Mouse (Mus musculus) stomach, embryonic 15.5 days (tissue): ENCODE data around the gene Vmn2r7. TPM values are rescaled to one million over a fixed set of nuclear protein-coding genes. Genes with fewer than 3 reads are reported as not detected.
"Not testable (repeated sequence)": the region's sequence is repeated elsewhere in the genome, so short reads cannot be mapped to it uniquely, and the experiment has no call there.

ENCODE experiments used
- ATAC-seq: fragments of 200-750 bp; cut with Nextera tagmentation; 2 replicates; pipeline ENCODE4 v1.8.0; 2017; ENCODE audit warnings: low read depth, moderate number of reproducible peaks, moderate TSS enrichment; ENCODE audit not compliant: insufficient read depth, low FRiP score
- H3K27ac ChIP-seq: fragments of 300-500 bp; sonication (generic); 2 replicates; pipeline ENCODE4 v1.5.1; 2015; ENCODE audit warnings: mild to moderate bottlenecking, inconsistent platforms
- H3K27me3 ChIP-seq: fragments of 300-500 bp; sonication (generic); replicated peaks from 2 replicates; pipeline ENCODE4 v1.6.1; 2015; ENCODE audit warnings: inconsistent platforms
- H3K36me3 ChIP-seq: fragments of 300-500 bp; sonication (generic); 2 replicates; pipeline ENCODE4 v1.6.1; 2015; ENCODE audit warnings: inconsistent platforms
- H3K4me1 ChIP-seq: fragments of 300-500 bp; sonication (generic); 2 replicates; pipeline ENCODE4 v1.6.1; 2015; ENCODE audit warnings: inconsistent platforms
- H3K4me2 ChIP-seq: fragments of 300-500 bp; sonication (generic); 2 replicates; pipeline ENCODE4 v1.6.1; 2015; ENCODE audit warnings: mild to moderate bottlenecking, inconsistent platforms
- H3K4me3 ChIP-seq: fragments of 300-500 bp; sonication (generic); replicated peaks from 2 replicates; pipeline ENCODE4 v1.5.1; 2015; ENCODE audit warnings: inconsistent platforms
- H3K9ac ChIP-seq: fragments of 300-500 bp; sonication (generic); 2 replicates; pipeline ENCODE4 v1.6.1; 2015; ENCODE audit warnings: inconsistent platforms
- H3K9me3 ChIP-seq: fragments of 300-500 bp; sonication (generic); 2 replicates; pipeline ENCODE4 v1.6.1; 2016; ENCODE audit warnings: inconsistent platforms
- WGBS: fragments of 180-500 bp; shearing (Covaris S2); methylation state at CpG from one replicate; pipeline ENCODE4 v1.1.7; 2015; 5-methylcytosine and 5-hydroxymethylcytosine counted together
- polyA plus RNA-seq: library from polyadenylated mRNA; unstranded; fragments of >200 nt; fragmentation: Nextera tagmentation; extraction: Ambion mirVana; gene quantifications from 2 replicates; pipeline ENCODE4 v1.2.1, GENCODE M21; 2015

The Vmn2r7 gene
- not detected in 2 replicates for polyA plus RNA-seq

DNA sequence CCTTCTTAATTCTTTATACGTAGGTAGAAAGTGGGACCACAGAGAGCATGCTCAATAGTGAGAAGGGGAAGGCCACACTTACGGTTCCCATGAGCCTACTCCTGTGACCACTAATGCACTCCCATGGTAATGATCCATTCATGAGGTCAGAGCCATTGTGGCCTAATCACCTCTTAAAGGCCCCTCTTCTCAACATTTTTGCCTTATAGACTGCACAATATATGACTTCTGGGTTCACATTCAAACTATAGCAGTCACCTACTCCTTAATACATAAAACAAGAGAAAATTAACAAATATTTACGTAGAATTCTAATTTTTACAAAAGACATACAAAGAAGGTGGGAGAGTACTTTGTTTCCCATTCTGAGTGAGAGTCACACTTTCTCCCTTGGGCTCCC is at the start of gene Vmn2r7:
TSS of gene Vmn2r7 (minus strand) at position 101 of the 400 bp plus-strand sequence.
- 86% methylated on average over 3 of the region's 3 CpGs for WGBS
- H3K27me3 ChIP-seq, H3K36me3 ChIP-seq, H3K4me1 ChIP-seq, H3K4me2 ChIP-seq, H3K9ac ChIP-seq, H3K4me3 ChIP-seq, ATAC-seq, H3K27ac ChIP-seq, H3K9me3 ChIP-seq: not testable (repeated sequence)

GRCm38 (mm10) chr3:64889725-64890124 is 45.2 kb upstream of the Vmn2r7 start:
- Histone ChIP-seq H3K4me3 (no peak overlapping the region), H3K9ac (no peak overlapping the region), H3K9me3 (no peaks in the 10 kb centered on the region), H3K4me2 (no peak overlapping the region), H3K36me3 (no peaks in the 10 kb centered on the region), H3K4me1 (no peaks in the 10 kb centered on the region), H3K27me3 (no peaks in the 10 kb centered on the region), H3K27ac (no peak overlapping the region)
- WGBS: 52% methylated on average over 1 of the region's 1 CpGs
- no peak for ATAC-seq

DNA sequence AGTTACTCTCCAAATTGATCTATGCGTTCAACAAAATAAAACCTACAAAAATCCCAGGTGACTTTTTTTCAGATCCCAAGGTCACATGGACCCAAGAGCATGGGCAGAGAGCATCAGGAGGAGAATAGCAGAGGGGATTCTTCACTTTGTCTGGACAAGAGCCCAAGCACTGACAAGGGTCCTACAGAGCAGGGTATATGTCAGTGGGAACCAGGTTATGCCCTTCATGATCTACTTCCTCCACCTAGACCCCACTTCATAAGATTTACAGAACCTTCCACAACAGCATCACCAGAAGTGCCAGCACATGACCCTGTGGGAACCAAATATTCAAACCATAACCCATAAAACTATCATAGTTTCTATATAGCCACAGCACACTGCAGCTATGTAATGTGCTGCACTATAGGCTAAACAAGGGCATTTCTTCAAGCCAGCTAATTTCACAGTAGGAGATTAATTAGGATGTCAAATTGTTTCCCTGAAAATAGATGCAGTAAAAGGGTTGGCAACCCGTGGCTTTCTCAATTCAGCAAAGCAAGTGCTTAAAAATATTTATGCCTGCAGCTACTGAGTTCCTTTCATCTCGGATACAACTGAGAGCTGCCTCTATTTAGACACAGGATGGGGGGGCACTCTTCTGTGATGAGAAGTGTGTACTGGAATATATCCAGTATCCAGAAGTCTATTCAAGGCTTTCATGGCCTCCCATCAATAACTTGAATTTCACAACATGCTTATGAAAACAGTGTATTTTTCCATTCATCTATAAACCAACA is 33.8 kb upstream of the Vmn2r7 start:
- Histone ChIP-seq H3K4me3 (no peak overlapping the region), H3K27ac (no peak overlapping the region), H3K9me3 (no peaks in the 10 kb centered on the region), H3K9ac (no peak overlapping the region), H3K4me2 (no peak overlapping the region), H3K36me3 (no peaks in the 10 kb centered on the region), H3K4me1 (no peaks in the 10 kb centered on the region), H3K27me3 (no peaks in the 10 kb centered on the region)
- ATAC-seq: no peak
- 53% methylated on average over 3 of the region's 3 CpGs for WGBS

DNA sequence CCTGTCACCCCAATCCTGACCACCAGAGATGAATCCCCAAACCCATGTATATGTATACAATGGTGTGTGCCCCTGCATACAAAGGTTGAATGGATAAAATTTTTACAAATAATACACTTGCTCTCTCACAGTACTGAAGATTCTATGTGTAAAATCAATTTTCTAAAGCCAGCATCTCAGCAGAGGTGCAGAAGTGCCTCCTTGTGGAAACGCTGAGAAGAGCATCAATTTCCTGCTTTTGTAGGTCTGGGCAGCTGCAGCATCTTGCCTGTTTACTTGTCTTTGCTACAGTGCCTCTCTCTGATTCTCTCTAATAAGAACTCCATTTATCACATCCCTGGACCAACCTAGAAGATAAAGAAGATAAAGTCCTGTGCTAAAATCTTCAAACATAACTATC is 32.1 kb upstream of the Vmn2r7 start:
- H3K4me2 ChIP-seq: no peak overlapping the region
- no peaks in the 10 kb centered on the region for H3K27me3 ChIP-seq
- H3K9me3 ChIP-seq: no peaks in the 10 kb centered on the region
- H3K36me3 ChIP-seq: no peaks in the 10 kb centered on the region
- 49% methylated on average over 1 of the region's 1 CpGs for WGBS
- no peaks in the 10 kb centered on the region for H3K4me1 ChIP-seq
- no peak for ATAC-seq
- no peak overlapping the region for H3K4me3 ChIP-seq
- no peak overlapping the region for H3K9ac ChIP-seq
- H3K27ac ChIP-seq: no peak overlapping the region

DNA sequence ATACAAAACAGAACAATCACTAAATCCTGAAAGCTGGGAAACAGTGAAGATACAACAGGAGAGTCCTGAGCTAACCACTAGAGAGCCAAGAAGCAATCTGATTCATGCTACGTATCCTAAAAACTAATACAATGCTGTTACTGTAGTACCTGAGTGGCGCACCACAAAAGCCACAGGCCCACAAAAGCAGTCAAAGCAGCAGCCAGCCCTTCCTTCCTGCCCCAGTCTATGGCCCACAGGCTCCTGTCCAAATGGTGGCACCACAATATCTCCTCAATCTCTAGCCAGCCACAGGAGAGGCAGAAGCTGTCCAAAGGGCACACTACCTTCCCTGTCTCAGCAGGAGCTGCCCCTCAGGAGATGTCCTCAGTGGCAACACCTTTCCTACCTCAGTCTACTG is 1.7 kb downstream of the Vmn2r7 start:
- Histone ChIP-seq H3K9me3 (no peaks in the 10 kb centered on the region), H3K4me2 (no peak overlapping the region), H3K27me3 (no peaks in the 10 kb centered on the region), H3K4me1 (no peaks in the 10 kb centered on the region), H3K36me3 (no peaks in the 10 kb centered on the region), H3K9ac (no peak overlapping the region), H3K27ac (no peak overlapping the region), H3K4me3 (no peak overlapping the region)
- ATAC-seq: no peak
- WGBS: 79% methylated on average over 2 of the region's 2 CpGs

DNA sequence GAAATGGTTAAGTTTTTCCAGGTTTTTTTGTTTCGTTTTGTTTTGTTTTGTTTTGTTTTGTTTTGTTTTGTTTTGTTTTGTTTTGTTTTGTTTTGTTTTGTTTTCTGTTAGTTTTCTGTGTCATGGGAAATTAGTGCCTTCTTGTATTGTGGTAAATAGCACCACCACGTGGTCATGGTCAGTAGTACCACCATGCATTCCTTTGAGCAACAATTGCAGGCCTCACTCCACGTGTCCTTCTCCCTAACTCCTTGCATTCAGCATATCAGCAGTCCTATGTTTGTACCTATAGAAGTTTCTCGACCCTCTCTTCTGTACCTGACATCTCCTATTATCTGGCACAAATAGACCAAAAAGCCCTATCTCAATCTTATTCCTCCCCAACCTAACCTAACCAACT is 2.3 kb downstream of the Vmn2r7 start:
- H3K27me3 ChIP-seq: no peaks in the 10 kb centered on the region
- no peak overlapping the region for H3K4me2 ChIP-seq
- no peak overlapping the region for H3K4me3 ChIP-seq
- 13% methylated on average over 4 of the region's 4 CpGs for WGBS
- H3K9ac ChIP-seq: no peak overlapping the region
- no peaks in the 10 kb centered on the region for H3K9me3 ChIP-seq
- no peaks in the 10 kb centered on the region for H3K36me3 ChIP-seq
- H3K27ac ChIP-seq: no peak overlapping the region
- ATAC-seq: no peak
- H3K4me1 ChIP-seq: no peaks in the 10 kb centered on the region

- WGBS: 88% methylated on average over 1 of the region's 1 CpGs
- Histone ChIP-seq H3K4me1 (no peaks in the 10 kb centered on the region), H3K9me3 (no peaks in the 10 kb centered on the region), H3K4me3 (no peak overlapping the region), H3K27me3 (no peaks in the 10 kb centered on the region), H3K27ac (no peak overlapping the region), H3K4me2 (no peak overlapping the region), H3K9ac (no peak overlapping the region), H3K36me3 (no peaks in the 10 kb centered on the region)
- ATAC-seq: no peak
Measured at GRCm38 (mm10) chr3:64831134-64831533, 13.4 kb downstream of the Vmn2r7 start.

- WGBS: 48% methylated on average over 6 of the region's 6 CpGs
- H3K4me1 ChIP-seq: no peaks in the 10 kb centered on the region
- H3K9me3 ChIP-seq: no peaks in the 10 kb centered on the region
- no peak overlapping the region for H3K4me2 ChIP-seq
- no peak overlapping the region for H3K27ac ChIP-seq
- ATAC-seq: no peak
- H3K27me3 ChIP-seq: no peaks in the 10 kb centered on the region
- H3K9ac ChIP-seq: no peak overlapping the region
- no peaks in the 10 kb centered on the region for H3K36me3 ChIP-seq
- H3K4me3 ChIP-seq: no peak overlapping the region
Measured at GRCm38 (mm10) chr3:64791245-64791591, 53.3 kb downstream of the Vmn2r7 start.

DNA sequence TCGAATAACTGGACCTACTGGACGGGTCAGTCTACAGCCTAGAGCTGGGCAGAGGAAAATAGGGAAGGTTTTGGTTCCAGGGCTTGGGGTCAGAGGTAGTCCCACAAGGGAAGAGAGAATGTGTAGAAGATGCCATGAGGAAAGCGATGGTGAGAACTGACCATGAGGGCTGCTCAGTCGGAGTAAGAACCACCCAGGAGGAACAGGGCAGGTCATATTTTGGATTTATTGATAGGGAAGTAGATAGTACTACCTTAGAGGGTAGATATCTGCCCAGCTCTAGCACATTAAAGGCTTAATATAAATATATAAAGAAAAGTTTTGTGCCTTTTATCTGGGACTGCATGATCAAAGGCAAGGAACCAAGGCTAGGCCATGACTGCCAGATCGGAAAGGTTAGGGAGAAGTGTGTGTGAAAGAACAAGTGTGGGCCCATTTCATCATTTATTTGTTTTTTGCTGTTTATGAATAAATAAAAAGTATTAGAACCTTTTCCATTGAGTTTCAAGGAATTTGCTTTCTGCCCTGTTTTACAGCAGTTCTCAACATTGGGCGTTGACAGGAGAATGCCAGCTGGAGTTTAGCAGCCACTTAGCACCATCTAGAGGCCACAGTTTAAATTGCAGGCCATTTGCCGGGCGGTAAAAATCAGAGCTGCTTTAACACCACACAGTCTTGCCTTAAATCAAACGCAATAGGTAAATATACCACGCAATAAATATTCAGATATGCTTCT is 53.9 kb downstream of the Vmn2r7 start:
- no peaks in the 10 kb centered on the region for H3K9me3 ChIP-seq
- no peaks in the 10 kb centered on the region for H3K4me1 ChIP-seq
- no peaks in the 10 kb centered on the region for H3K36me3 ChIP-seq
- no peaks in the 10 kb centered on the region for H3K27me3 ChIP-seq
- H3K27ac ChIP-seq: no peak overlapping the region
- 50% methylated on average over 10 of the region's 10 CpGs for WGBS
- H3K4me2 ChIP-seq: no peak overlapping the region
- H3K9ac ChIP-seq: no peak overlapping the region
- ATAC-seq: no peak; the same call in 1 of the 2 replicates
- H3K4me3 ChIP-seq: no peak overlapping the region

DNA sequence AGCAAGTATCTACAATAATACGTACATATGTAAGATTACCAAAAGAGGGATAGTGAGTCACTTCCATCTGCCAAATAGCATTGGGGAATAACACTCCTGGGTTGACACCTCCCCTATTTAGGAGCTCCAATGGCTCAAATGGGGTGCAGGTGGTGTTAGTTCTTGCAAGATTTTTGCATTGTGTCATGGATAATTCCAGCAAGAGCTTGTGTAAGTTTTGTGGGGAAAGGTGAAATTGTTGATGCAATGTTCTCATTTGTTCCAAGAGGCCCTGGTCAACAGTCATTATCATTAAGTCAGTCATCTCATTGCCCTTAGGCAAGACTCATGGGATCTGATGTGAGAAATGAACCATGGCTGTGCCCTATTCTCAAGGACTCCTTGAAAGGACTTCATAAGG is 61.7 kb downstream of the Vmn2r7 start:
- H3K9ac ChIP-seq: no peak overlapping the region
- ATAC-seq: no peak
- H3K27me3 ChIP-seq: no peaks in the 10 kb centered on the region
- H3K4me1 ChIP-seq: no peaks in the 10 kb centered on the region
- no peaks in the 10 kb centered on the region for H3K9me3 ChIP-seq
- H3K36me3 ChIP-seq: no peaks in the 10 kb centered on the region
- WGBS: 92% methylated on average over 1 of the region's 1 CpGs
- H3K4me2 ChIP-seq: no peak overlapping the region
- H3K4me3 ChIP-seq: no peak overlapping the region
- no peak overlapping the region for H3K27ac ChIP-seq

GRCm38 (mm10) chr3:64772132-64772531 is 72.4 kb downstream of the Vmn2r7 start:
- Histone ChIP-seq H3K36me3 (no peaks in the 10 kb centered on the region), H3K4me1 (no peaks in the 10 kb centered on the region), H3K27ac (no peak overlapping the region), H3K4me3 (no peak overlapping the region), H3K9me3 (no peaks in the 10 kb centered on the region), H3K27me3 (no peaks in the 10 kb centered on the region), H3K9ac (no peak overlapping the region), H3K4me2 (no peak overlapping the region)
- ATAC-seq: no peak
- 54% methylated on average over 1 of the region's 1 CpGs for WGBS

- Histone ChIP-seq H3K4me3 (no peak overlapping the region), H3K9me3 (no peaks in the 10 kb centered on the region), H3K27ac (no peak overlapping the region), H3K27me3 (no peaks in the 10 kb centered on the region), H3K36me3 (no peaks in the 10 kb centered on the region), H3K4me1 (no peaks in the 10 kb centered on the region), H3K9ac (no peak overlapping the region), H3K4me2 (no peak overlapping the region)
- WGBS: 67% methylated on average over 2 of the region's 2 CpGs
- no peak for ATAC-seq
Measured at GRCm38 (mm10) chr3:64756145-64756544, 88.4 kb downstream of the Vmn2r7 start.
